Mouse (Mus musculus) adrenal gland, adult 8-10 months (tissue): ENCODE results near the gene Rapgef4. TPM values are rescaled to one million over a fixed set of nuclear protein-coding genes. Genes with fewer than 3 reads are reported as not detected.

Experiments
- DNase-seq: peaks from one replicate; pipeline ENCODE4 v3.0.0; 2022
- total RNA-seq, 4 experiments: library from RNA; stranded (reverse); gene quantifications; 2 replicates each; pipeline ENCODE4 v1.2.4; 2022

The Rapgef4 gene
- total RNA-seq, 4 experiments from 2014 or later: 138 to 583 (median 298) TPM

DNA sequence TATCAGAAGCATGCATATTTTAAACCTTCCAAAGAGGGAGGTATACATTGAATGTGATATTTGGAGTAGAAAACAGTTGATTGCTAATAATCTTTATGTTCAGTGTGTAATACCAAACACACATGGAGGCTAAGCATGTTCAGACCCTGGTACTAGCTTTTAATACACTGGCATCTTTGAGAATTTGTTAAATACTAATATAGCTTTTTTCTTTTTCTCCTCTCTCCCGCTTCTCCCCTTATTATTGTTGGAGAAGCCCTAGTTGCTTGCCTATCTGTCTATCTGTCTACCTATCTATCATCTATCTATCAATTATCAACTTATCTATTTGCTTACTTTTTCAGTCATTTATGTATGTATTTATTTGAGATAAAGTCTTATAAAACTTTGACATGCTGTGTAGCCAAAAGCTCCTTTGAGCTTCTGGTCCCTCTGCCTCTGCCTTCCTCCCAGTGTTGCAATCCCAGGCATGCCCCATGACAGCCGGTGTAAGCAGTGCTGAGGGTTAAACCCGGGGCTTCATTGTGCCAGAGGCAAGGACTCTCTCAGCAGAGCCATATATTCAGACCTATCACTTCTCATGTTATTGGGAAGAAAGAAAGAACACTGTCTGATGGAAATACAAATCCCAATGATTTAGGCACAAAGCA lies 96.6 kb downstream of the Rapgef4 start:
- DNase-seq: no peak

GRCm38 (mm10) chr2:72078140-72078521 lies 97.1 kb downstream of the Rapgef4 start:
- no peak for DNase-seq

- no peak for DNase-seq
Measured at GRCm38 (mm10) chr2:72079110-72079509, 98.1 kb downstream of the Rapgef4 start.

DNA sequence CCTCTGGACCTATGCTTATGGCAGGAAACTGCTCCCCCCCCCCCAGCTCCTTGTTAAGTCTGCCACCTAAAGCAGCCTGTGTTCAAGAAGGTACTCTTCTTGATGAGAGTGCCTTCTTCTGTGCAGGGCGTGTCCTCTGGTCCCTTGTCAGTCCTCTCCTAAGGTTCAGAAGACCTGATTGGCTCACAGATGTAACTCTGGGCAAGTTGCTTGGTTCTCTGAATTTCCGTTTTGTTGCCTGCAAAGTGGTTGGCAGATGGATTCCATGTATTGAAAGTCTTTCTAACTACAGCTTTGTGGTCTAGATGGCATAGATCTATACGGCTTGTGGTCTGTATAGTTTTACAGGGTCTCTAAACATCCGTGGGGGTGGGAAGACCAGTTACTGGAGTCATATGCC lies 101.8 kb downstream of the Rapgef4 start:
- no peak for DNase-seq

DNA sequence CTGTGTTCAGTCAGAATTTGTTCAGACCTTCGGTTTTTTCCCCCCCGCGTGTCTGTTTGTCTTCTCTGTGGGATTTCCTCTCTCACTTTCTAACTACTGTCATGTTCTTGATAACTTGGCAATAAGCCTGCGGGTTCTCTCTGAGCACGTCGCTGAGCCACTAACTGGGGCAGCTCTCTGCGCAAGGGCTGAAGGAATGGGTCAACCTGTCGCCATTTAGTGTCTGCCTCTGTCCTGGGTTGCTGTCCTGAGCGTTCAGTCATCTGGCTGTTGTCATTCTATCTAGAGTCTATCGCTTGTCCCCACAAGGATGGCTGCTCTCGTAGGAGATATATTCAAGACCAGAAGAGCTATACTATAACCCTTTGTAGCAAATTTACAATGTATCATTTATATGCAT lies 107.8 kb downstream of the Rapgef4 start:
- DNase-seq: no peak

- no peak for DNase-seq
Measured at GRCm38 (mm10) chr2:72090061-72090460, 109.0 kb downstream of the Rapgef4 start.

DNA sequence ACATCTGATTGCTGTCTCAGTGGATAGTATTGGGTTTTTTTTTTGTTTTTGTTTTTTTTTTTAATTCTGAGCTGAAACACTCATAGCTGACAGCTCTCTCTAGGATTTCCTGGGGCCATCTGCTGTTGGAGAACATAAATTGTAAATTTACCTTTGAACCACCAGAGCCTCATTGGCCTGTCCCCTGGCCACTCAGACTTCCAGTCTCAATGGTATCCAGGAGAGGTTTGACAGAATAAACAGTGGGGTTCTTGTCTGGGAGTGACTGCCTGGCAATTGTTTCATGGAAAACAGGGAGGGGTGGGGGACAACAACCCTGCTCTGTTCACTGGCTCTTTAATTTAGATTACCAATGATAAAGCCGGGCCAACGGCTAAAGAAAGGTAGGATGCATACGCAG lies 111.0 kb downstream of the Rapgef4 start:
- no peak for DNase-seq

GRCm38 (mm10) chr2:72093402-72094037 lies 112.5 kb downstream of the Rapgef4 start:
- DNase-seq: no peak

- DNase-seq: peak; percentile 53
Measured at GRCm38 (mm10) chr2:72094038-72094437, 113.0 kb downstream of the Rapgef4 start.

DNA sequence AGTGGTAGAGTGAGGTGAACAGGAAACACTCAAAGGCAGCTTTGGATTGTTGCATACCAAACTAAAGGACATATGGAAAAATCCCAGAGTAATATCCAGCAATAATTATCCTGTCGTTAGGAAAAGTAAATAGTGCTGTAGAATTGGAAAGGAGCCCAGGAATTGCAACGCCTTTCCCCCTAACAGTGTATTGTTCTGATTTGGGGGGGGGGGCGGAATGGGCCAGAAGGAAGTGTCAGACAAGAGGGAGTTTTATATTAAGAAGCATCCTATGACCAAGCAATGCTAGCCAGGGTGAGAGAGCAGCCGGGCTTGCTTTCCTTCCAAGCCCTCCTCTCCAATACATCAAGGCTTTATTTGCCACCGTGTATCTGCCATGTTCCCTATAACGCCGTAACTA lies 113.4 kb downstream of the Rapgef4 start:
- no peak for DNase-seq

- DNase-seq: no peak
Measured at GRCm38 (mm10) chr2:72095002-72095401, 114.0 kb downstream of the Rapgef4 start.

- peak; percentile 52 for DNase-seq
Measured at GRCm38 (mm10) chr2:72096345-72096744, 115.3 kb downstream of the Rapgef4 start.

DNA sequence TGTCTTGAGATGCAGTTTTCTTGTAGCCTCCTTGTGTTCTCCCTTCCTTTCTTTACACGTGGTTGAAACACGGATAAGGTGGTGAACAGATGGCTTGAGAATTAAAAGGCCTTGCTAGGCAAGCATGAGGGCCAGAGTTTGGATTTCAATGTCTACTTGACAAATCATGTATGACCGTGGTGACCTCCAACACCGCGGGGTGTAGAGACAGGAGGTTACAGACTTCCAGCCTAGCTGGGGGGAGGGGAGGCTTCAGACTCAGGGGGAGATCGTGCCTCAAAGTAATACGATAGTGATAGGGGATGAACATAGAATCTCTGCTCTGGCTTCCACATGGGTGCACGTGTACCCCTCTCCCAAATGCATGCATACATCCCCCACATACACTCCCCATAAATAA lies 117.3 kb downstream of the Rapgef4 start:
- no peak for DNase-seq

DNA sequence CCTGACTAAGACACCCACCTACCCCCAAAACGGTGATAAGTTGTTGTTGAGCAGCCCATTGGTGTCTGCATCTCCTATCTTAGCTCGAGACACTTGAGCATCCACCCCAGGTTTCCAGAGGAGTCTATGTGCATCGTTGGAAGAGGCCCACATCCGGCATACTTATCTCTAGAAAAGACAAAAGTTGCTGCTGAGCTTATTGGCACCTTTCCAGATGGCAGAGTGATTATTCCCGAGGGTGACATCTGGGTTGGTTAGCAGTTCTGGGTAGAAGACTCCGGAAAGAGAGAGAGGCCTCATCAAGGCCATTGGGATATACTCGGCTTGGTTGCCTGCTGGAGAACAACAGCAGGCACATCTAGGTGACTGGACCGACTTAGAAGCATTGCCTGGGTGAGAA lies 123.6 kb downstream of the Rapgef4 start:
- no peak for DNase-seq

DNA sequence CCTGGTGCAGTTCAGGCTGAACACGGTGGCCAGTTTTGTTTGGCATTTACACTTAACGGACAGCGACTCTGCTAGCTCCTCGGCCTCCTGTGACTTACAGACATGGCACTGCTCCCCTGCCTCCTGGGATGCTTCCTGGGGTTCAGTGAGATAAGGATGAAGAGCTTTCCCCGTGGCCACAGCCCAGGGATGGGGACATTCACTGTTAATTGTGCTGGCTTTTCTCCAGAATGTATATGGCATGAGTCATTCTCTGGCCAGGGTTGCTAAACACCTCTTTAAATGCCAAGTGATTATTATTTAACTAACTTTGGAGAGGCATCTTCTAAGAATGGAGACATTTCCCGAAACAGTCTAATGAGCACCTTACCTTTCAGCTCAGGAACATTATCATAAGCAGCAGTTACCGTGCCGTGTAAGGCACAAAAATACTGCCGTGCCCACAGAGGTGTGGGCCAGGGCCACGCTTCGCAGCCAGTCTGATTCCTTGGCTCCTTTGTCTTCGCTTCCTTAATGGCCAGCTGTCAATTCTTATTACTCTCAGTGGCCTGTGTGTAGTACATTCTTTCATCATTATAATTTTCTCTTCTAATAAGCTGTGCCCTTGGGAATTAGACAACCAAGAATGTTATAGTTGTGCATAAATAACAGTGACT lies 126.6 kb downstream of the Rapgef4 start:
- DNase-seq: no peak

DNA sequence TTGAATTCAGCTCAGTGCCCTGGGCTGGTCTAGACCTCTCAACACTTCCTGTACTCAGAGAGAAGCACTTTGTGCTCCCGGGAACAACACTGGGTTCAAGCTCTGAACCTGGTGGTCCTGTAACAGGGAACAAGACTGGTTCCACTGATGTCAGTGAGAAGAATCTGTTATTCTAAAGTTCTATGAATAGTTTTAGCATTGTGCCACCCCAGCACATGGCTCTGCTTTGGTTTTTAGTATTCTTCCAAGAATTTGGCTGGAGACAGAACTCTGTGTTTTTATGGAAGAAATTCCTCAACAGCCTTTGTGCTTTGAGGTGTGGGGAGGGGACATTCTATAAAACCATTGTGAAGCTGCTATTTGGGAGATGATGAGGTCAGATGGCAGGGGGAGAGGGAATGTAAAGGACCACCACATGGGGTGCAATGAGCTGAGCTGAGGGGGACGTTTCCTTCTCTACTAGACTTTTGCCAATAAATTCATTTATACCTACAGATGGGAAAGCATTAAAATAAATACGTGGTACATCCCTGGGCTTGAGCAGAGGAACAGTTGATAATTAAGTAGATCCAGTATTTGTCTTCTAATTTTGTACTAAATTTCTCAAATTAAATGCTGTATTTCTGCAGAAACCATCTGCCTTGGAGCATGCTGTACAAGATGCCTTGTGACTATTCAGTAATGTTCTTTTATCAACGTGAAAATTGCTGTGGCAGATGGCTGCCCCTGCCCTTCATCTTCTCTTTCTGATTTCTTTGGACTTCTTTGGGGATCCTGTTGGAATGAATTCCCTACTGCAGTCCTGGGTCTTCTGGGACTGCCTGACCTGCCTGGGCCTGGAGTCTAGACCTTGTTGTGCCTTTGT lies 127.6 kb downstream of the Rapgef4 start:
- DNase-seq: no peak

DNA sequence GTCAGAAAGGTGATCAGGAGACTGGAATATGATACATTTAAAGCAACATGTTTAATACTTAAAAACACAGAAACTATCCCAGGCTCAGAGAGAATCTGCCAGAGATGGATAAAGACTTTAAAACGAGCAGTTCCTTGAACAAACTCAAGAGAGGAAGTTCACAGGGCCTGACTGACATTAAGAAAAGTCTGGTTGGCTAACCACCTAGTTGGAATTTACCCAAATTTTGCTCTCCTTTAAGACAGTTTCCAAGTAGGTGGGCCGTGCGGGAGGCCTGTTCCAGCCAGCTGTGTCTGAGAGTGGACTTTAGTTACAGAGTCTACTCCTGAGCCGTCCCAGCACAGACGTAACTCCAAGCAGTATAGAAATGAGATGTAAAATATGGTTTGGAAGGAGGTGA lies 129.4 kb downstream of the Rapgef4 start:
- no peak for DNase-seq

GRCm38 (mm10) chr2:72113716-72114115 lies 132.7 kb downstream of the Rapgef4 start:
- DNase-seq: no peak

GRCm38 (mm10) chr2:72114148-72114559 lies 133.1 kb downstream of the Rapgef4 start:
- DNase-seq: no peak

DNA sequence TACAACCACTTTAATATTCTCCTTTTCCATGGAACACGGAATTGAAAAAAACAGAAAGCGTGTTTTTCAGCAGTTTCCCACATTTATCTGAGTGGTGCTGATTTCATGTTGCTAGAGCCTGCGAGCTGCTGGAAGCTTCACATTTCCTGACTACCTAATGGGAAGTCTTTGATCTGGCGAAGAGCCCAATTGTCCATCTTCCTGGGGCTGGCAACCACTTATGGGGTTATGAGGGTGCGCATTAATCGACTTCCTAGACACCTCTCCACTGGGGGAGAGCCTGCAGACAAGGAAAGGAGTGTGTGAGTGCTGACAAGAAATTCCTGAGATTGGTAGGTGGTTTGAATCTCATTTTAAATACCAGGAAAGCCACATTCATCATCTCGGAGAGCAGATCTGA lies 135.1 kb downstream of the Rapgef4 start:
- no peak for DNase-seq

GRCm38 (mm10) chr2:72116698-72117097 lies 135.7 kb downstream of the Rapgef4 start:
- DNase-seq: no peak

DNA sequence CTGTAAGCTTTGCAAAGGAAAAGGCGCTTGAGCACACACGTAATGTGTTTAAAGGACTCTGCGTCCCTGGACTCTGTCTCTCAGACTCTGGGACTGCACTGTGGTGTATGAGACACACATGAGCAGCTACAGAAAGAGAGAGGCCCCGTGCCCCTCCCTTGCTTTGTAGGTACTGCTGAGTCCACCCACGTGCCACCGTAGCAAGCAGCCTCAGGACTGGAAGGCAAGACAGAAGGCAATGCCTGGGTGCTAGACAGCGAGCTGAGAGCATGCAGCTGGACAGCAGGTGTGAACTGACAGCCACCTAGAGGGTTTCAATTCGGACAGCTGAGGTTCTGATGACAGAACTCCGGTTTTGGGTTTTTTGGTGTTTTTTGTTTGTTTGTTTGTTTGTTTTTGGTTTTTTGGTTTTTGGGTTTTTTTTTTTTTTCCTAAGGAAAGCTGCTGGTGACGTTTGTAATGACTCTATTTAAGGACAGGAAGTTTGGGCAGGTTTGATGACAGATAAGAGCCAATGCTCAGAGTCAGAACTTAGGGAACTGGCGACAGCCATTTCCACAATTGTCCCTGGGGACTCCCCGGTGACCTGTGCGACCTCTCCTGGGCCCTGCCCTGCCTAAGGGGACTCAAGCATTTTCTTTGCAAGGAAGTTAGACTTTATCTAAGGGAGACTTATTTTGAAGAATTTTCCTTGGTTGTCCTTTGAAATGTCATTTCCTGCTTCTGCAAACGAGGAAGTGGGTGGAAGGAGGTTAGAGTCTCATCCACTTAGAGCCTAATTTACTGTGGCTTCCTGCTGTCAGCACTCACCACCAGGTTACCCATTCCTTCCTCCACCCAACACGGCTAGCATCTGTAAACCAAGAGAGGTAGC lies 136.3 kb downstream of the Rapgef4 start:
- peak; percentile 69 for DNase-seq
